Mouse (Mus musculus) hindbrain, embryonic 15.5 days (tissue): Measurements from ENCODE around the gene Clip2. TPM values are rescaled to one million over a fixed set of nuclear protein-coding genes. Genes with fewer than 3 reads are reported as not detected.
"Not testable (repeated sequence)": the region's sequence is repeated elsewhere in the genome, so short reads cannot be mapped to it uniquely, and the experiment has no call there.

Source experiments
- ATAC-seq: fragments of 200-750 bp; cut with Nextera tagmentation; 2 replicates; pipeline ENCODE4 v1.8.0; 2017; ENCODE audit warnings: low read depth, moderate number of reproducible peaks, moderate TSS enrichment; ENCODE audit not compliant: low FRiP score
- H3K27ac ChIP-seq: fragments of 300-500 bp; sonication (generic); replicated peaks from 2 replicates; pipeline ENCODE4 v1.5.1; 2015; ENCODE audit warnings: mild to moderate bottlenecking, inconsistent platforms
- H3K27me3 ChIP-seq: fragments of 300-500 bp; sonication (generic); 2 replicates; pipeline ENCODE4 v1.6.1; 2015; ENCODE audit warnings: control low read depth, inconsistent platforms
- H3K36me3 ChIP-seq: fragments of 300-500 bp; sonication (generic); 2 replicates; pipeline ENCODE4 v1.6.1; 2015; ENCODE audit warnings: control low read depth, inconsistent platforms
- H3K4me1 ChIP-seq: fragments of 300-500 bp; sonication (generic); replicated peaks from 2 replicates; pipeline ENCODE4 v1.6.1; 2015; ENCODE audit warnings: control low read depth, inconsistent platforms
- H3K4me2 ChIP-seq: fragments of 300-500 bp; sonication (generic); 2 replicates; pipeline ENCODE4 v1.6.1; 2015; ENCODE audit warnings: moderate library complexity, mild to moderate bottlenecking, inconsistent platforms
- H3K4me3 ChIP-seq: fragments of 300-500 bp; sonication (generic); 2 replicates; pipeline ENCODE4 v1.5.1; 2015; ENCODE audit warnings: mild to moderate bottlenecking, inconsistent platforms
- H3K9ac ChIP-seq: fragments of 300-500 bp; sonication (generic); 2 replicates; pipeline ENCODE4 v1.6.1; 2015; ENCODE audit warnings: inconsistent platforms
- H3K9me3 ChIP-seq: fragments of 300-500 bp; sonication (generic); 2 replicates; pipeline ENCODE4 v1.6.1; 2016; ENCODE audit warnings: control low read depth, inconsistent platforms
- WGBS: fragments of 180-500 bp; shearing (Covaris S2); methylation state at CpG from one replicate; pipeline ENCODE4 v1.1.7; 2015; 5-methylcytosine and 5-hydroxymethylcytosine counted together
- polyA plus RNA-seq: library from polyadenylated mRNA; unstranded; fragments of >200 nt; fragmentation: Nextera tagmentation; extraction: Ambion mirVana; gene quantifications from 2 replicates; pipeline ENCODE4 v1.2.1, GENCODE M21; 2015

Gene Clip2
- polyA plus RNA-seq, 1 experiment from 2014 or later: 14.9 TPM

GRCm38 (mm10) chr5:134462316-134462715 lies 89.9 kb downstream of the Clip2 start:
- Histone ChIP-seq H3K36me3 (no peaks in the 10 kb centered on the region), H3K27me3 (no peaks in the 10 kb centered on the region), H3K9ac (no peak overlapping the region), H3K27ac (no peak overlapping the region), H3K4me3 (no peak overlapping the region), H3K4me2 (no peak overlapping the region), H3K9me3 (no peaks in the 10 kb centered on the region), H3K4me1 (peaks cover 15% of the 10 kb centered on the region)
- 95% methylated on average over 2 of the region's 2 CpGs for WGBS
- no peak for ATAC-seq

DNA sequence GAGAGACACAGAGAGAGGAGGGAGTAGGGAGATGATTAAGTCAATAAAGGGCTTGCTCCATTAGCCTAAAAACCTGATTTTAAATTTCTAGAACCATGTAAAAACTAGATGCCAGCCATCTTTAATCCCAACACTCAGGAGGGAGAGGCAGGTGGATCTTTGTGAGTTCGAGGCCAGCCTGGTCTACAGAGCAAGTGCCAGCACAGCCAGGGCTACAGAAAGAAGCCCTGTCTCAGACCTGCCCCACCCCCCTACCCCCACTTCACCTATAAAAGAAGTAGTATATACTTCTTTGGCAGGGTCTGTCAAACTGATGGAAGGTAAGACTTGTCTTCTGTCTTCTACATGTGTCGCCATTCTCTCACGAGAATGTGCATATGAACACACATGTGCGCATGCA lies 91.7 kb downstream of the Clip2 start:
- Histone ChIP-seq H3K27me3 (no peaks in the 10 kb centered on the region), H3K4me1 (peaks cover 4% of the 10 kb centered on the region; the same call in 1 of the 2 replicates), H3K36me3 (no peaks in the 10 kb centered on the region), H3K9me3 (no peaks in the 10 kb centered on the region), H3K9ac (no peak overlapping the region), H3K4me3 (no peak overlapping the region), H3K4me2 (no peak overlapping the region), H3K27ac (no peak overlapping the region)
- 93% methylated on average over 4 of the region's 4 CpGs for WGBS
- ATAC-seq: no peak

DNA sequence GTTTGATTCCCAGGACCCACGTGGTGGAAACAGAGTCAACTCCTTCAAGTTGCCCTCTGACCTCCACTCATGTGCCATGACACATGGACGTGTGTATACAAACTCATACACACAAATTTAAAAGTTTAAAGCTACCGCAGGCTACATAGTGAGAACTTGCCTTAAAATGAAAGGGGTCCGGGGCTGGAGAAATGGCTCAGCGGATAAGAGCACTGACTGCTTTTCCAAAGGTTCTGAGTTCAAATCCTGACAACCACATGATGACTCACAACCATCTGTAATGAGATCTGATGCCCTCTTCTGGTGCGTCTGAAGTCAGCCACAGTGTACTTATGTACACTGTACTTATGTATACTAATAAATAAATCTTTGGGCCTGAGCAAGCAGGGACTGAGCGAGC lies 93.1 kb downstream of the Clip2 start:
- Histone ChIP-seq H3K27me3 (no peaks in the 10 kb centered on the region), H3K9me3 (no peaks in the 10 kb centered on the region), H3K9ac (no peak overlapping the region), H3K4me2 (no peak overlapping the region), H3K4me3 (no peak overlapping the region), H3K27ac (no peak overlapping the region), H3K4me1 (peaks cover 18% of the 10 kb centered on the region), H3K36me3 (no peaks in the 10 kb centered on the region)
- 93% methylated on average over 7 of the region's 7 CpGs for WGBS
- no peak for ATAC-seq

DNA sequence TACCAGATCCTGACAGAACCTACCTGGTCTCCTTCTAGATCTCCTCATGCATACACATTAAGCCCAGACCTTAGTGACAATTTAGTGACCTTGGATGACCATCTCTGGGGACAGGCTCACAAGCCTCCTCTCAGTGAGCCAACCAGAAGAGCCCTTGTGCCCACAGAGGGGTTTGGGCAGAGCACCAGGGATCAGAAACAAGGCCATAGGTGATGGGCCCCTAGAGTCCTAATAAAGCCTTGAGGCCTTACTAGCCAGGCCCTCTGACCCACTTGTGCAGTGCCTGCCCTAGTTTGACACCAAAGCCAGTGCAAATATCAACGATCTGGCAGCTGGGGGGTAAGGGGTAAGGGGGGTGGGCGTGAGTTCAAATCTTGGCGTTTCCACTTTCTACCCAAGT lies 93.8 kb downstream of the Clip2 start:
- ATAC-seq: no peak
- H3K9me3 ChIP-seq: no peaks in the 10 kb centered on the region

DNA sequence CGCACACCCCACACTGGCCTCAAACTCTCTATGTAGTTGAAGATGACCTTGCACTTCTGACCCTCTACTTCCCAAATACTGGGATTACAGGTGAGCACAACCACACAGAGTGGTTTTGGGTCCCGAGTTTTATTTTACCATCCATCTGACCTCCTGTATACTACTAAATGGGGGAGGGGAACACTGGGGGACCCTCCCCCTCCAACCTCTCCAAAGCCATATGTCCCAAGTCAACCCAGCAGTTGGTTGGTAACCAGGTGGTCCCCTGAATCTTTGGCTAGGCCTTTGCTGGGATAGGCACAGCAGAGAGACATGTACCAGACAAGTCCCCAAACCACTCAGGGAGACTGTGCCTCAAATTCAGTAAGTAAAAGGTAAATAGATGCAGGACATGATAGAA lies 94.9 kb downstream of the Clip2 start:
- ATAC-seq: no peak

More for the DNA sequence above, 93.8 kb downstream of the Clip2 start:
- Histone ChIP-seq H3K4me3 (no peak overlapping the region), H3K27ac (no peak overlapping the region), H3K9ac (no peak overlapping the region), H3K4me1 (peaks cover 24% of the 10 kb centered on the region), H3K36me3 (no peaks in the 10 kb centered on the region), H3K4me2 (no peak overlapping the region), H3K27me3 (no peaks in the 10 kb centered on the region)
- 92% methylated on average over 3 of the region's 3 CpGs for WGBS

DNA sequence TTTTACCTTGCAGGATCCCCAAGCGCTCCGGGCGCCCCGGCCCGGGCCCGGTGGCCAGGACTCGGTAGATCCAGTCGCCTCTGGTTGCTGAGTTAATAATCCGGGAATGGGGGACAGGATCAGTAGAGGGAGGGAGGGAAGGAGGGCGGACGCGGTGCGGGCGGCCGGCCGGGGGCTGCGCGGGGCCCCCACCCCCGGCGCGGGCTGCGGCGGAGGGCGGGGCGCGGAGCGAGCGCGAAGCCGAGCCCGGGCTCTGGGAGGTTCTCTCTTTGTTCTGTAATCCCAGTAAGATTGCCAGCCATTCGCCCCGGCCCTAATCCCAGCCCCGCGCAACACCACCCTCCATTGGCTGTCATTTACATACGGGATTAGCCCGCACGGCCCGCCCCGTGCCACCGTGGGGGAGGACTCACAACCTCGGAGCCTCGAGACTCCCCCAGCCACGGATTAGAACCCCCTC lies 95.7 kb downstream of the Clip2 start, which contains the start of gene Gtf2ird1:
Gtf2ird1 (minus strand) TSS at position 214 of the 460 bp plus-strand sequence.
- under 1% methylated on average over 40 of the region's 44 CpGs for WGBS
- H3K9ac ChIP-seq: peak within 1 kb of the TSS; percentile 86
- no peaks in the 10 kb centered on the region for H3K9me3 ChIP-seq
- peaks cover 7% of the 10 kb centered on the region; the same call in 1 of the 2 replicates for H3K36me3 ChIP-seq
- H3K4me3 ChIP-seq: peak within 1 kb of the TSS; percentile 79
- H3K4me2 ChIP-seq: peak within 1 kb of the TSS; percentile 93
- peaks cover 32% of the 10 kb centered on the region for H3K4me1 ChIP-seq
- peak within 1 kb of the TSS; percentile 93 for H3K27ac ChIP-seq
- ATAC-seq: peak; percentile 87
- H3K27me3 ChIP-seq: no peaks in the 10 kb centered on the region

More for the DNA sequence above, 94.9 kb downstream of the Clip2 start:
- Histone ChIP-seq H3K9ac (no peak overlapping the region), H3K9me3 (no peaks in the 10 kb centered on the region), H3K4me3 (peak overlapping the region; percentile 79), H3K36me3 (no peaks in the 10 kb centered on the region), H3K4me2 (no peak overlapping the region), H3K27me3 (no peaks in the 10 kb centered on the region), H3K4me1 (peaks cover 32% of the 10 kb centered on the region), H3K27ac (no peak overlapping the region)
- 89% methylated on average over 2 of the region's 2 CpGs for WGBS

DNA sequence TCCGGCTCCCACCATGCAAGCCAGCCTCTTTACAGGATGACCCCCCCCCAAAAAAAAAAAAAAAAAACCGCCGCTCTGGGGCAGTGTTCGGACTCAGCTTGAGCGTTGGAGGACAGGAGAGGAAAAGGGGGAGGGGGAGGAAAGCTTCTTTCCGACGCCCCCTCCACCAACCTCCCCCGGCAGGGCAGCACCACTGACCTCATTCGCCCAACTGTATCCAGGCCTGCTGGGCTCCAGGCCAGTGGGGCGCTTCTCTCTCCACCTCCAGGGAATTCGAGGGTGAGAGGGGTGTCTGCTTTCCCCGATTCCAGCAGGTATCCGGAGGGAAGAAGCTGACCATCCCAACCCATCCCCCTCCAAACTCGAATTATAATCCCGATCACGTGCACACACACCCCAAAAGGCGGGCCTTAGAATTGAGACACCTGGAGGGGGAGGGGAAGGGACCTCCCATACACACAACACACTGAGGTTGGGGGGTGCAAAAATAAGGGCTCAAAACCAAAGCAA lies 96.3 kb downstream of the Clip2 start:
- H3K4me3 ChIP-seq: peak overlapping the region; percentile 79
- H3K9me3 ChIP-seq: no peaks in the 10 kb centered on the region
- peak overlapping the region; percentile 86 for H3K9ac ChIP-seq
- H3K4me1 ChIP-seq: peaks cover 32% of the 10 kb centered on the region
- peaks cover 7% of the 10 kb centered on the region; the same call in 1 of the 2 replicates for H3K36me3 ChIP-seq
- ATAC-seq: peak; percentile 73
- peak overlapping the region; percentile 93 for H3K27ac ChIP-seq
- peak overlapping the region; percentile 93 for H3K4me2 ChIP-seq
- WGBS: under 1% methylated on average over 17 of the region's 17 CpGs
- no peaks in the 10 kb centered on the region for H3K27me3 ChIP-seq

DNA sequence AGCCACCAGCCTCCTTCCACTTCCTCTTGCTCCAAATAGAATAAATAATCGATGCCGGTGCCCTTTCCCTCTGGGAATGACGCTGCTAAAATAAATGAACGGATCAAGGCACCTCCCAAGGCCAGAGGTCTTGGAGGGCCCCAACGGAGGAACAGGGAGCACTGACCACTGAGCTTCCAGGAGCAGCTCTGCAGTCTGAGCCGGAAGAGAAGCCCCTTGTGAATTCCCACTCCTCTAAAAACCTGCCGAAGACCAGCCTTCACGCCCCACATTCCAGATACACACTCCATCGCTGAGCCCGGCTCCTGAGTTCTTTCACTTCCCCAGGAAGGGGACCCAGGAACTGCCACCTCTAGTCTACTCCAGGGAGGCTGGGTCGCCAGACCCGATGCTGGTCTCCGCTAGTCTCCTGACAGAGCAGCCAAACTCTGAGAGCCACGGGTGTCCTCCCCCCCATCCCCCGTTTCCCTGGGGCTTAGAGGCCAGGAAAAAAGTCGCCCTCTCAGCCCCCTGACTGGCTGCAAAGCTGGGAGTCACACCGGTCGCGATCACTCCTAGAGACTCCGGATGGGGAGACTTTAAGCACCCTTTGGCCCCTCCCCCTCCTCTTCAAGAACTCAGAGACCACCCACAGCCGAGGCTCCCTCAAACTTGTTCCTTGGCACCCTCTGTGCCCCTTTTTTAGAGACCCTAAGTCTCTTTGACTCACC lies 96.9 kb downstream of the Clip2 start:
- H3K4me1 ChIP-seq: peaks cover 32% of the 10 kb centered on the region
- under 1% methylated on average over 21 of the region's 21 CpGs for WGBS
- peak overlapping the region; percentile 86 for H3K9ac ChIP-seq
- peak; percentile 42 for ATAC-seq
- H3K4me3 ChIP-seq: peak overlapping the region; percentile 79
- no peaks in the 10 kb centered on the region for H3K27me3 ChIP-seq
- peak overlapping the region; percentile 93 for H3K27ac ChIP-seq
- H3K9me3 ChIP-seq: no peaks in the 10 kb centered on the region
- peaks cover 7% of the 10 kb centered on the region; the same call in 1 of the 2 replicates for H3K36me3 ChIP-seq
- peak overlapping the region; percentile 93 for H3K4me2 ChIP-seq

GRCm38 (mm10) chr5:134454421-134454820 lies 97.8 kb downstream of the Clip2 start:
- 17% methylated on average over 9 of the region's 9 CpGs for WGBS
- H3K9me3 ChIP-seq: no peaks in the 10 kb centered on the region

GRCm38 (mm10) chr5:134453577-134453976 lies 98.7 kb downstream of the Clip2 start:
- no peak for ATAC-seq
- 16% methylated on average over 1 of the region's 1 CpGs for WGBS
- H3K4me3 ChIP-seq: no peak overlapping the region
- H3K4me1 ChIP-seq: peaks cover 32% of the 10 kb centered on the region
- no peak overlapping the region for H3K9ac ChIP-seq
- H3K27ac ChIP-seq: no peak overlapping the region
- H3K4me2 ChIP-seq: peak overlapping the region; percentile 93; the same call in 1 of the 2 replicates
- no peaks in the 10 kb centered on the region for H3K27me3 ChIP-seq
- H3K36me3 ChIP-seq: peaks cover 7% of the 10 kb centered on the region; the same call in 1 of the 2 replicates
- H3K9me3 ChIP-seq: no peaks in the 10 kb centered on the region

More at GRCm38 (mm10) chr5:134454421-134454820, 97.8 kb downstream of the Clip2 start:
- H3K4me2 ChIP-seq: peak overlapping the region; percentile 93
- peak overlapping the region; percentile 86 for H3K9ac ChIP-seq
- H3K27ac ChIP-seq: peak overlapping the region; percentile 93
- peaks cover 32% of the 10 kb centered on the region for H3K4me1 ChIP-seq
- no peaks in the 10 kb centered on the region for H3K27me3 ChIP-seq
- peaks cover 7% of the 10 kb centered on the region; the same call in 1 of the 2 replicates for H3K36me3 ChIP-seq
- ATAC-seq: no peak
- H3K4me3 ChIP-seq: peak overlapping the region; percentile 79

DNA sequence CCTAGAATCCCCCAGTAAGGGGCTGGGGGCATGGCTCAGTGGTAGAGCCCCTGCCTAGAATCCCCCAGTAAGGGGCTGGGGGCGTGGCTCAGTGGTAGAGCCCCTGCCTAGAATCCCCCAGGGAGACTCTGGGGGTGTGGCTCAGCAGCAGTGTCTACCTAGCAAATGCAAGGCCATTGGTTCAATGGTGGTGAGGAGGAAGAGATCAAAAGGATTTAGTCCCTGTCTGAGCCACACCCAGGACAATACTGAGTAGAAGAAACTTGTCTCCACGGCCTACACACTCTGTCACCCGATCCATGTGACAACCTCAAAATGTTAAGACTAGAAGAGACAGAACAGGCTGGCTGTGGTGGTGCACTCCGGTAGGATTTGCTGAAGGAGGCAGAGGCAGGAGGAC lies 105.5 kb downstream of the Clip2 start:
- H3K4me2 ChIP-seq, H3K4me3 ChIP-seq, H3K9me3 ChIP-seq, H3K27me3 ChIP-seq, H3K27ac ChIP-seq, H3K9ac ChIP-seq, H3K36me3 ChIP-seq, ATAC-seq: not testable (repeated sequence)
- WGBS: 98% methylated on average over 4 of the region's 4 CpGs
- H3K4me1 ChIP-seq: 0 out of 2 replicates have a peak, but pooled peaks cover 11% of the 10 kb centered on the region

- Histone ChIP-seq H3K27me3 (no peaks in the 10 kb centered on the region), H3K4me3 (no peak overlapping the region), H3K9me3 (no peaks in the 10 kb centered on the region), H3K4me2 (no peak overlapping the region), H3K27ac (no peak overlapping the region), H3K36me3 (no peaks in the 10 kb centered on the region), H3K4me1 (0 out of 2 replicates have a peak, but pooled peaks cover 11% of the 10 kb centered on the region), H3K9ac (no peak overlapping the region)
- 54% methylated on average over 10 of the region's 10 CpGs for WGBS
- no peak for ATAC-seq
These were observed 106.3 kb downstream of the Clip2 start for GRCm38 (mm10) chr5:134445895-134446294.
